Mouse (Mus musculus): Measurements from ENCODE around the gene Sp2.

Sp2 gene

DNA sequence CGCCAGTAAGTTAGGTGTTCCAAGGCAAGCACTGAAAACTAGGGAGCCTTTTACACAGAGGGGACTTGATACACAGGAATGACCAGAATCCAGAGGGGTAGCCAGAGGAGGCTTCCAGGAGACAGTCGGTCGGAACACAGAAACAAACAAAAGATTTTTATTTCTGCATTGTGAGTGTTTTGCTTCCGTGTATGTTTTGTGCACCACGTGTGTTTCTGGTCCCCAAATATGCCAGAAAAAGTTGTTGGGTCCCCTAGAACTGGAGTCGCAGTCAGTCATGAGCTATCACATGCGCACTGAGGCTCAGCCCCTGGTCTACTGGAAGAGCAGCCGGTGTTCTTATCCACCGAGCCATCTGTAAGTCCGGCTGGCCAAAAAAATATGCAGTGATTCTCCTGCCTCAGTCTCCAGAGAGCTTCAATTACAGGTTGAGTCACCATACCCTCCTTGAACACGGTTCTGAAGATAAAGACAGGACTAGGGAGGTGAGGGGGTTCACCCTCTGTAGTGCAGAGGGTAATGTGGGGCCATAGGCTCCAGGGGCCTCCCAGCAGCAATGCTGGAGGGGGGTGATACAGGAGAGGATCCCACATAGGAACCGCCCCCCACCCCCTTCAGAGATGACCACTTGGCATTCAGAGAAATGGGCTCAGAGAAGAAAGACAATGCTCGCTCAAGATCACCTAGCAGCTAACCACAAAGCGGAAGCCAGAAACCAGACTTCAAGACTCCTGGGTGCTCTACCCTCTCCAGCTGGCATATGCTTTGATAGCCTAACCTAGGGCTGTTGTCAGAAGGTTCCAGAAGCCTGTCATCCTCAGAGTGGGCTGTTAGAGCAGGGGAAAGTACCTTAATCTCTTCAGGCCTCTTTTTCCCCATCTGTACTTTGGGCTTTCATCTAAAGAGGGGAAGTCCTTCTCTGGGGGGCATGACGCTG is 13.3 kb upstream of the Sp2 start:
- no peak for DNase-seq (ENCODE audit: low spot score)

DNA sequence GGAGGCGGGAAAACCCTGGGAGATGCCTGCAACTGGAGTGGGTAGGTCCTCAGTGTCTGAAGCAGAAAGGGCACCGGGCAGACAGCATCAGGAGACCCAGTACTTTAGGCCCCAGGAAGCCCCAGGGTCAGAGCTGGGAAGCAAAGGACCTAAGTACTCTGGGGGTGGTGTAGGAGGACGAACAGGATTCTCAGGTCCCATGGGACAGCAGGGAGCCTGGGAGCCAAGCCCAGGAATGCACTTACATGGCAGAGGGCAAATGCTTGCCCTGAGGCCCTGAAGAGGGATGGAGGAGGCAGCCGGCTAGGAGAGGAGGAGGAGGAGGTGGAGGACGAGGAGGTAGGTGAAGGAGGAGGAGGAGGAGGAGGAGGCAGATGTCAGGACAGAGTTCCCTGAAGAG is 12.3 kb upstream of the Sp2 start:
- DNase-seq (ENCODE audit: low spot score), result peak; percentile 44

DNA sequence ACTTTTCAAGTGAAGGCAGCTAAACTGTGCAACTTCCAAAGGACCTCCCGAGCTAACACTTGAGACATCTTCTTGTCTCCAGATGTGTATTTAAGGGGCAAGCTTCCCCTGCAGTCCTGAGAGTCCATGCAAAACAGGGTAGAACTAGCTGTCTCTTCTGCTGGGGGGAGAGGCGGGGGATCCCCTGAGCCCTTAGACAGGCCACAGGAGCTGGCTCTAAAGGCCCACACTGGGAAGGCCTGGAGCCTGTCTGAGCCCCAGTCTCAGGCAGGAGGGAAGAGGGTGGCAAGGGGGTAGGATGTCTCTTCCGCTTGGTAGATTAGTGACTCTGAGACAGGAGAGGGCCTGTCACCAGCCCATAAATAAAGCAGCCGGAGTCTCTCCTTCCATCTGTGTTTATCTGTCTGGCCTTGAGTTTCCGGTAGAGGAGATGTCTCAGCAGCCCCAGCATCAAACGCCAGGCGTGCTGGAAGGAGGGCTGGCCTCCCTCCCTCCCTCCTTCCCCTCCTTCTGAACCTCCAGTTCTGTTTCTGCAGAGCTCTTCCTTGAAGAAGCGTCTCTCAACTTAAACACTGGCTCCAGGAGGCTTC is 10.1 kb upstream of the Sp2 start:
- peak; percentile 62 for DNase-seq (ENCODE audit: low spot score)

- no peak for DNase-seq (ENCODE audit: low spot score)
These were observed 8.7 kb upstream of the Sp2 start for GRCm38 (mm10) chr11:96991501-96991900.

DNA sequence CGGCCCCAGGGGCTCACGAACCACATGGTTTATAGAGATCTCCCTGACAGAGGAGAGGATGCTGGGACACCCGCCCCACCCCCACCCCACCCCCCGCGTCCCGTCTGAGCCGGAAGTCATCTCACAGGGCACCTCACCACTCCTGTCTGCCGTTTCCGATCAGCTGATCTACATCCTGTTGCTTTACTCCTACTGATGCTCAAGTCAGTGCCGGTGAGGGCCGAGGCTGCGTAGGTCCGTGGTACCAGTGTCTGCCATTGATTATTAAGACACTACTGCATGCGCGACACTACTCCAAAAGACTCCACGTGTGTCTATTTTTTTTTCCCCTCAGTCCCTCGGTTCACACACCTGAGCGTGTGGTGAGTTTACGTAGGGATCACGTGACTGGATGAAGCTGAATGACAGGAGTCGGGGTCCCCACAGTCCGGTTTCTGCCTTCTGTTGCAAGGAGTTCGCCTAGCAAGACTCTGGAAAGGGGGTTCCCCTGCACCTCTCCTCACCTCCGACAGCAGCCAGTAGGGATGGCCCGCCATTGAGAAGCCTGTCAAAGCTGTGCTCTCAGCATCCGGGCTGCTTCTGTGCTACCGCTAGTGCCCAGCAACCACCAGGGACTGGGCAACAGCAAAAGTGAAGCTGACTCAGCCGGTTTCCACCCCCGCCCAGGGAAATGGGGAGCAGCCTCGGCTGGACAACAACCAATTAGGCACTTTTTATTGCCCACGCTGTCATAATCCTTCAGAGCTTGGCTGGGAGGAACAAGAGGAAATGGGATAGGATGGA is 5.3 kb upstream of the Sp2 start:
- DNase-seq (ENCODE audit: low spot score), result peak; percentile 55

GRCm38 (mm10) chr11:96986463-96986862 is 3.7 kb upstream of the Sp2 start:
- no peak for DNase-seq (ENCODE audit: low spot score)

GRCm38 (mm10) chr11:96984903-96985302 is 2.1 kb upstream of the Sp2 start:
- no peak for DNase-seq (ENCODE audit: low spot score)

DNA sequence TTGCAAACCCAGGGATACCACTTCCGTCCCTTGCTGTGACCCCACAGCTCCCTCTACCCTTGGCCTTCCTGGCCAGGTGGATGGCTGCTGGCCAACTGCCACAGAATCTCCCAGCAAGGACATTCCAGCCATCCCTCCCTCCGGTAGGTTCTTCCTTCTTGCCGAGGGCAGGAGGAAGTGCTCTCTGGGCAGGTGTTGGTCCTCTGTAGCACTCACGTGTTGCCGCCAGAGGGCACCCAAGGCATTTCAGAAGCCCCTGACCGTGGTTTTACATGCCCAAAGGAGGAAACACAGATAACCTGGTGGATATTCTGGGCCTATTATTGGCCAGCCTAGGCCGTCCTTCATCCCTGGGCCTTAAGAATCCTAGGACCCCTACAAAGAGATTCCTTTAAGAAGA is 404 bp downstream of the Sp2 start:
- peak; percentile 90 for DNase-seq (ENCODE audit: low spot score)

- DNase-seq (ENCODE audit: low spot score), result no peak
These were observed 1.3 kb downstream of the Sp2 start for GRCm38 (mm10) chr11:96981461-96981860.

- DNase-seq (ENCODE audit: low spot score), result no peak
These were observed 2.7 kb downstream of the Sp2 start for GRCm38 (mm10) chr11:96980021-96980420.

GRCm38 (mm10) chr11:96979329-96979728 is 3.4 kb downstream of the Sp2 start:
- DNase-seq (ENCODE audit: low spot score), result no peak

- no peak for DNase-seq (ENCODE audit: low spot score)
These were observed 4.1 kb downstream of the Sp2 start for GRCm38 (mm10) chr11:96978401-96979246.

GRCm38 (mm10) chr11:96977606-96978400 is 5.0 kb downstream of the Sp2 start:
- DNase-seq (ENCODE audit: low spot score), result peak; percentile 100

DNA sequence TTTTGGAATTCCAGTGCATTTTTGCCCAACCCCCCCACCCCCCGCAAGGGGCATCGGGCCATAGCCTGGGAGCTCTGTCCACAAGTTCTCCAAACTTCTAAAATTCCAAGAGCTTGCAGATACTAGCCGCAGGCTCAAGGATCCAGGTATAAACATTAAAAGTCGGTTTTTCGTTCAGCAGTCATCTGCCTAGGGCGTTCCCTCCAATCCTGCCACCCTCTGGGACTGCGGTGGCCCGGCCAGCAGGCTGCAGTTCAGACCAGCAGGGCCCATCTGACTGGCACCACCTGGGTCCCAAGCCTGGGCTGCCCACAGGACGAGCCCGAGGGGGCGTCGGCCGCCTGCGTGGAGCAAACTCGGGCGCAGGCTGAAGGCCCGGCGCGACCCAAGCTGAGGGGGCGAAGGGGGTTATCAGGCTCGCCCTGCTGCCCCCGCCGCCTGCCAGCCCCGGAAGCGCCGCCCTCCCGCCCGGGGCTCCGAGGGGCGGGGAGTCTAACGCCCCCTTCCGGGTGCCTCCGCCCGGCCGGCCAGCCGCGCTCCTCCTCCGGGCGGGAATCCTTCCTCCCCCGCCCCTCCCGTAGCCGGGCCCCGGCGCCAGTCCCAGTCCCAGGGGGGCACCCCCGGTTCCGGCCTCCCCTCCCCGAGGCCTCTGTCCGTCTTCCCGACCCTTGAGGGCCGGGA is 5.7 kb downstream of the Sp2 start:
- DNase-seq (ENCODE audit: low spot score), result peak; percentile 74

- DNase-seq (ENCODE audit: low spot score), result no peak
These were observed 6.4 kb downstream of the Sp2 start for GRCm38 (mm10) chr11:96976379-96976687.

DNA sequence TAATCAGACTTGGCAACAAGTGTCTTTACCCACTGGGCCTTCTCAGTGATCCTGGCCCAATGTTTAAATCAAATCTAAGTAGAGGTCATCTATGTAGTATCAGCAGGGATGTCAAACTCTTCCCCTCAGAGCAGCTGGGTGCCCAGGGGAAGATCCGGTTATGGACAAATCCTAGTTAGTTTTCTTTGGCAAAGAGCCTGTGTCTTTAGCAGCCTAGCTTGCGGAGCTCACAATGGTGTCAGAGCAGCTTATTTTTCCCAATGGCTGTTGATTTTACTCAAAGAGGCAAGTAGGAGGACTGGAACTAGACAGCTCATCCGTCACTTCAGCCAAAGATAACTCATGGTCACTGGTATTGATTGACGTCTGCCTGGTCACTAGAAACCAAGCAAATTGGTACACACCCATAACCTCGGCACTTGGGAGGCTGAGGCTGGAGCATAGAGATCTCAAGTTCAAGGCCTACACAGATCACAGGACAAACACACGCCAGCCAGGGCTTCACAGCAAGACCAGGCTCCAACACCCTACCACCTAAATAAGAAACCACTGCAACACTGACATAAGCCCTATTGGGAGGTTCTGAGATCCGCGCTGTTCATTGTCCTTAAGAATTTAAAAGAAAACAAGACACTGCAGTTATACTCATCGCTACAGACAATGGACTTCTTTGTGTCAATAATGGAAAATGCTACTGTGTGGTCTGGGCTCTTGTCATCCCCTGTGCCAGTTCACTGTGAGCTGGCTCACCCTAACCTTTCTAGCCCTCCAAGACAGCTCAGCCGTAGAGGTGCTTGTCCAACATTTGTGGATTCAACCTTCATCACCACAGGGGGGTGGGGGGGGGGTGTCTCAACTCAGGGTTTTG is 7.0 kb downstream of the Sp2 start:
- DNase-seq (ENCODE audit: low spot score), result no peak

GRCm38 (mm10) chr11:96974813-96975212 is 7.9 kb downstream of the Sp2 start:
- DNase-seq (ENCODE audit: low spot score), result no peak

DNA sequence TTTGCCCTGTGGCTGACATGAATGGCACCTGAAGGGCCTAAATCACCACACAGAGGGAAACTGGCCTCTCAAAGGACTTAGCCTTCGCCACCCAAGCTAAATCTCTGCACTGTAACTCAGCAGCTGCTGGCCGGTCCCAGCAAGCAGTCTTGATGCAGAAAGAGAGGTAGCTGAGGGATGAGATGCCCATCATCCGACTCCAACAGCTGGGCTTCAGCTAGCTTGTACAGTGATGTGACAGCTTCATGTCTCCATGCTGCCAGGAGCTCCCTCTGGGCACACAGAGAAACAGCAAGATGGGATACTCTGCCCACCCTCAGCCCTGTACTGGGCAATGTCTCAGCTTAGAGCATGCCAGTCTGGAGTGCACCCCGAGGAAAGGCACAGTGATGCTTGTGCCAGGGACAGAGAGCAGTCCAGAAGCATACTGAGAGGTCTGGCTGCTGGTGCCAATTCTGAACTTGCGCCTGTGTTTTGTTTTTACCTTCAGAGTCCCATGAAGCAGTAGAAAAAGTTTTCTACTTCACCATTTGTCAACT is 9.3 kb downstream of the Sp2 start:
- DNase-seq (ENCODE audit: low spot score), result no peak

GRCm38 (mm10) chr11:96972906-96973305 is 9.9 kb downstream of the Sp2 start:
- DNase-seq (ENCODE audit: low spot score), result no peak

Data from embryo, embryonic 10 days (tissue).